Mouse (Mus musculus) embryonic facial prominence, embryonic 11.5 days (tissue): ENCODE data around the gene Urgcp. TPM values are rescaled to one million over a fixed set of nuclear protein-coding genes. Genes with fewer than 3 reads are reported as not detected.
A peak's percentile ranks its signal among the peaks of the same experiment; 100 is the strongest.

Experiments used
- ATAC-seq: fragments of 200-750 bp; cut with Nextera tagmentation; replicated peaks from 2 replicates; pipeline ENCODE4 v1.8.0; 2017; ENCODE audit warnings: low read depth; ENCODE audit not compliant: insufficient number of reproducible peaks, low FRiP score, low TSS enrichment
- DNase-seq: peaks from one replicate; pipeline ENCODE4 v3.0.0-alpha.2; 2015; ENCODE audit warnings: low spot score
- H3K27ac ChIP-seq: fragments of 300-500 bp; sonication (generic); replicated peaks from 2 replicates; pipeline ENCODE4 v1.5.1; 2014; ENCODE audit warnings: mild to moderate bottlenecking, low read depth, low read length, control low read depth
- H3K27me3 ChIP-seq: fragments of 300-500 bp; sonication (generic); 2 replicates; pipeline ENCODE4 v1.6.1; 2014; ENCODE audit warnings: mild to moderate bottlenecking, low read length, moderate library complexity, mixed read lengths; ENCODE audit not compliant: control insufficient read depth, insufficient read depth
- H3K36me3 ChIP-seq: fragments of 300-500 bp; sonication (generic); replicated peaks from 2 replicates; pipeline ENCODE4 v1.6.1; 2014; ENCODE audit warnings: low read depth, mild to moderate bottlenecking, low read length, moderate library complexity, mixed read lengths; ENCODE audit not compliant: control insufficient read depth, insufficient read depth
- H3K4me1 ChIP-seq: fragments of 300-500 bp; sonication (generic); 2 replicates; pipeline ENCODE4 v1.6.1; 2014; ENCODE audit warnings: low read length, mixed read lengths; ENCODE audit not compliant: control insufficient read depth, insufficient read depth
- H3K4me2 ChIP-seq: fragments of 300-500 bp; sonication (generic); 2 replicates; pipeline ENCODE4 v1.6.1; 2014; ENCODE audit warnings: low read depth, mild to moderate bottlenecking, control low read depth, low read length, moderate library complexity
- H3K4me3 ChIP-seq: fragments of 300-500 bp; sonication (generic); 2 replicates; pipeline ENCODE4 v1.5.1; 2014; ENCODE audit warnings: low read depth, low read length, control low read depth
- H3K9ac ChIP-seq: fragments of 300-500 bp; sonication (generic); replicated peaks from 2 replicates; pipeline ENCODE4 v1.6.1; 2014; ENCODE audit warnings: mild to moderate bottlenecking, control low read depth, low read length
- H3K9me3 ChIP-seq: fragments of 300-500 bp; sonication (generic); replicated peaks from 2 replicates; pipeline ENCODE4 v1.6.1; 2016; ENCODE audit warnings: mild to moderate bottlenecking, low read length, inconsistent platforms, mixed read lengths; ENCODE audit not compliant: control insufficient read depth
- WGBS: fragments of 180-500 bp; shearing (Covaris S2); extraction: QIAGEN DNeasy Blood & Tissue Kit; methylation state at CpG from one replicate; pipeline ENCODE4 v1.1.7; 2014; 5-methylcytosine and 5-hydroxymethylcytosine counted together
- polyA plus RNA-seq: library from polyadenylated mRNA; unstranded; fragments of >200 nt; fragmentation: Nextera tagmentation; extraction: Ambion mirVana; gene quantifications from 2 replicates; pipeline ENCODE4 v1.2.1, GENCODE M21; 2014

The Urgcp gene
- polyA plus RNA-seq, 1 experiment from 2014 or later: 9.4 TPM

- DNase-seq (no peak), ATAC-seq (no peak)
- no peak overlapping the region for H3K4me3 ChIP-seq
- H3K27me3 ChIP-seq: no peaks in the 10 kb centered on the region
- H3K9me3 ChIP-seq: no peaks in the 10 kb centered on the region
- H3K27ac ChIP-seq: no peak overlapping the region
- H3K4me2 ChIP-seq: no peak overlapping the region
- H3K4me1 ChIP-seq: 0 out of 2 replicates have a peak, but pooled peaks cover 7% of the 10 kb centered on the region
- 92% methylated on average over 1 of the region's 1 CpGs for WGBS
- H3K36me3 ChIP-seq: peaks cover 5% of the 10 kb centered on the region; the same call in 1 of the 2 replicates
- no peak overlapping the region for H3K9ac ChIP-seq
These were observed 28.3 kb upstream of the Urgcp start for GRCm38 (mm10) chr11:5790431-5790830.

GRCm38 (mm10) chr11:5789754-5790333 lies 27.7 kb upstream of the Urgcp start:
- no peak; the same call in 1 of the 2 replicates for ATAC-seq
- Histone ChIP-seq H3K9me3 (no peaks in the 10 kb centered on the region), H3K4me1 (0 out of 2 replicates have a peak, but pooled peaks cover 7% of the 10 kb centered on the region), H3K9ac (peak overlapping the region; percentile 83; the same call in 1 of the 2 replicates), H3K27me3 (no peaks in the 10 kb centered on the region), H3K27ac (no peak overlapping the region), H3K4me2 (peak overlapping the region; percentile 82; the same call in 1 of the 2 replicates), H3K4me3 (no peak overlapping the region), H3K36me3 (peaks cover 5% of the 10 kb centered on the region; the same call in 1 of the 2 replicates)
- DNase-seq: no peak
- 87% methylated on average over 3 of the region's 3 CpGs for WGBS

- 74% methylated on average over 6 of the region's 6 CpGs for WGBS
- H3K27ac ChIP-seq: no peak overlapping the region
- peak overlapping the region; percentile 82 for H3K4me2 ChIP-seq
- H3K27me3 ChIP-seq: no peaks in the 10 kb centered on the region
- H3K4me3 ChIP-seq: peak overlapping the region; percentile 88
- peak; percentile 9; the same call in 1 of the 2 replicates for ATAC-seq
- DNase-seq: no peak
- H3K9me3 ChIP-seq: no peaks in the 10 kb centered on the region
- H3K36me3 ChIP-seq: peaks cover 5% of the 10 kb centered on the region; the same call in 1 of the 2 replicates
- peak overlapping the region; percentile 83 for H3K9ac ChIP-seq
- H3K4me1 ChIP-seq: 0 out of 2 replicates have a peak, but pooled peaks cover 7% of the 10 kb centered on the region
These were observed 27.0 kb upstream of the Urgcp start for GRCm38 (mm10) chr11:5789071-5789753.

- peak within 1 kb of the TSS; percentile 83 for H3K9ac ChIP-seq
- DNase-seq: peak; percentile 98
- peak within 1 kb of the TSS; percentile 82 for H3K4me2 ChIP-seq
- peak within 1 kb of the TSS; percentile 65 for H3K27ac ChIP-seq
- peak within 1 kb of the TSS; percentile 88 for H3K4me3 ChIP-seq
- no peaks in the 10 kb centered on the region for H3K27me3 ChIP-seq
- under 1% methylated on average over 74 of the region's 74 CpGs for WGBS
- H3K36me3 ChIP-seq: peaks cover 3% of the 10 kb centered on the region; the same call in 1 of the 2 replicates
- H3K4me1 ChIP-seq: 0 out of 2 replicates have a peak, but pooled peaks cover 7% of the 10 kb centered on the region
- H3K9me3 ChIP-seq: no peaks in the 10 kb centered on the region
- ATAC-seq: peak; percentile 94
These were observed 26.2 kb upstream of the Urgcp start, which contains the start of gene Dbnl for GRCm38 (mm10) chr11:5788056-5789014. Dbnl (plus strand) TSS chr11:5788488.

- ATAC-seq (no peak), DNase-seq (no peak)
- Histone ChIP-seq H3K9ac (peak overlapping the region; percentile 83), H3K9me3 (no peaks in the 10 kb centered on the region), H3K27ac (no peak overlapping the region), H3K4me2 (peak overlapping the region; percentile 82), H3K36me3 (peaks cover 2% of the 10 kb centered on the region; the same call in 1 of the 2 replicates), H3K4me1 (0 out of 2 replicates have a peak, but pooled peaks cover 7% of the 10 kb centered on the region), H3K4me3 (peak overlapping the region; percentile 88), H3K27me3 (no peaks in the 10 kb centered on the region)
- WGBS: 39% methylated on average over 8 of the region's 8 CpGs
These were observed 25.5 kb upstream of the Urgcp start for GRCm38 (mm10) chr11:5787671-5788055.

GRCm38 (mm10) chr11:5785732-5786131 lies 23.6 kb upstream of the Urgcp start:
- DNase-seq: no peak
- no peak overlapping the region for H3K4me2 ChIP-seq
- ATAC-seq: no peak
- no peaks in the 10 kb centered on the region for H3K36me3 ChIP-seq
- H3K4me3 ChIP-seq: no peak overlapping the region
- H3K27me3 ChIP-seq: no peaks in the 10 kb centered on the region
- no peaks in the 10 kb centered on the region for H3K9me3 ChIP-seq
- H3K4me1 ChIP-seq: 0 out of 2 replicates have a peak, but pooled peaks cover 7% of the 10 kb centered on the region
- no peak overlapping the region for H3K9ac ChIP-seq
- no peak overlapping the region for H3K27ac ChIP-seq

- Histone ChIP-seq H3K4me2 (no peak overlapping the region), H3K4me3 (no peak overlapping the region), H3K27ac (no peak overlapping the region), H3K9me3 (no peaks in the 10 kb centered on the region), H3K9ac (no peak overlapping the region), H3K27me3 (no peaks in the 10 kb centered on the region), H3K36me3 (no peaks in the 10 kb centered on the region), H3K4me1 (no peaks in the 10 kb centered on the region)
- DNase-seq (no peak), ATAC-seq (no peak)
- WGBS: 76% methylated on average over 8 of the region's 8 CpGs
These were observed 20.2 kb upstream of the Urgcp start for GRCm38 (mm10) chr11:5782199-5782944.
